Mouse (Mus musculus) MEL-GATA-1-ER (cell line): ENCODE measurements around the gene Dtx3.
"Not testable (repeated sequence)": the region's sequence is repeated elsewhere in the genome, so short reads cannot be mapped to it uniquely, and the experiment has no call there.

Experiments
- DNase-seq: peaks from one replicate; pipeline ENCODE4 v3.0.0-alpha.2; 2012; ENCODE audit warnings: low read depth; ENCODE audit errors: extremely low read depth

The Dtx3 gene

GRCm38 (mm10) chr10:127166771-127167613, 28.5 kb downstream of the Dtx3 start:
- no peak for DNase-seq

DNA sequence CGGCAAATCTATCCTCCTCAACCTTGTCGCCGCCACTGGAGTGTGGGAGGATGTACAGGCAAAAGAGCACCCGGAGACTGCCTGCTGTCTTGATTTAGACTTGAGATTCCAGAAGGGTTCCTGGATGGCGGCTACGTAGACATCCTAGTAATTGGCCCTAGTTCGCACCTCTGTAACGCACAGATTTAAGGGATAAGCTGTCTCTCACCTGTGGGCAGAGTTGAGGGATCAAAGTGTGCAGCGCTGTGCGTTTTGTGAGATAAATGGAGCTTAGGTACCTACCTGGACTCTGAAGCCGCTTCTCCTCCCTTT, 29.2 kb downstream of the Dtx3 start:
- DNase-seq = no peak

DNA sequence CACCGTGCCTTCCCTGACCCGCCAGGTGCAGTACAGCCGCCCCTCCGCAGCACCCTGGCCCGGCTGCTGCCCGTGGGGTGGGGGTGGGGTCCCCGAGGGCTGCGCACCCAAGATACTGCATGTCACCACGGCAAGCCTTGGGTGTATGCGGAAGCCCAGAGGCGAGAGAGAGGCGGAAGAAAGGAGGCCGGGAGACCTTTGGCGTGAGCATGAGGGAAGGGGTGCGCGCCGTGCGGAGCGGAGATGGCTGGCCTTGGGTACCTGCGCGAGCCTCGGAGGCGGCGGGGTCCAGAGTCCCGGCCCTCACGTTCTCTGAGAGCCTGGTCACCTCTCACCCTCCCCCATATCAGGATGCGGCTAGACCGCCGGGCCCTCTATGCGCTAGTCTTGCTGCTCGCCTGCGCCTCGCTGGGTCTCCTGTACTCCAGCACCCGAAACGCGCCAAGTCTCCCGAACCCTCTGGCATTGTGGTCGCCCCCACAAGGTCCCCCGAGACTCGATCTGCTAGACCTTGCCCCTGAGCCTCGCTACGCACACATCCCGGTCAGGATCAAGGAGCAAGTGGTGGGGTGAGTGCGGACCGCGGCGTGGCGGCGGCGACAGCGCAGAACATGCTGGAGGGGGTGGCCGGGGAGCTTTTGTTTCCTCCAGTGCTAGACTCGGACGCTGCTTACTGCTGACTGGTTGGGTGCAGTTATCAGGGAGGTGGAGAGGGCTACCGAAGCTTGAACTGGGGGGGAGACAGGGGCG, 29.7 kb downstream of the Dtx3 start:
- DNase-seq = peak; percentile 69

GRCm38 (mm10) chr10:127165354-127165653, 30.2 kb downstream of the Dtx3 start:
- DNase-seq = no peak

GRCm38 (mm10) chr10:127164631-127165353, 30.7 kb downstream of the Dtx3 start, which contains the start of gene B4galnt1:
TSS of gene B4galnt1 (plus strand) at chr10:127165225.
- DNase-seq = peak; percentile 53

GRCm38 (mm10) chr10:127164190-127164589, 31.3 kb downstream of the Dtx3 start:
- no peak for DNase-seq

DNA sequence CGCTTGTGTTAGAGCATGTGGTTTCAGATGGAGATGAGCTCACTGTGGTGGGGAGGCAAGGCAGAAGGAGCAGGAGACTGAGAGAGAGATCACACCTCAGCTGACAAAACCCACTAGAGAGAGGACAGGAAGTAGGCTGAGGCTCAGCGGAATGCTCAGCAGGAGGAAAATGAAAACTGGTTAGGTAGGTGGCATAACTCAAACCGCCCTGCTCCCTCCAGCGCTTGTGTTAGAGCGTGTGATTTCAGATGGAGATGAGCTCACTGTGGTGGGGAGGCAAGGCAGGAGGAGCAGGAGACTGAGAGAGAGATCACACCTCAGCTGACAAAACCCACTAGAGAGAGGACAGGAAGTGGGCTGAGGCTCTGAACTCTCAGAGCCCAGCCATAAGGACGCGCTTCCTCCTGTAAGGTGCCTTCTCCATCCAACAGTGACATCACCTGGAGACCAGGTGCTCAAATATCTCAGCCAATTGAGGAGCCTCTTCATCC, 32.7 kb downstream of the Dtx3 start:
- DNase-seq = not testable (repeated sequence)

DNA sequence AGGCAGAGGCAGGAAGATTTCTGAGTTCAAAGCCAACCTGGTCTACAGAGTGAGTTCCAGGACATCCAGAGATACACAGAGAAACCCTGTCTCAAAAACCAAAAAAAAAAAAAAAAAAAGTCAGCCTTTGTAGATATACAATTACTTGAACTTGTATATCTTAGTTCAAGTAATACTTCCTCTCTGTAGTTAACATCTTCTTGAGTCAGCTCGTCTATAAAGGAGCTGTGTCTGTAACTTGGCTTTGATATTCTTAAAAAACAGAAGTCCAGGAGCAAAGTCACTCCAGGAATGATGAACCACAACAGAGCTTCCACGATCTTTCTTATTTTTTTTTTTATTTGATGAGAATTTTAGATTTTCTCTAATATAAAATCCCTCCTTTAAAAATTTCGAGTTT, 34.8 kb downstream of the Dtx3 start:
- DNase-seq = peak; percentile 34

DNA sequence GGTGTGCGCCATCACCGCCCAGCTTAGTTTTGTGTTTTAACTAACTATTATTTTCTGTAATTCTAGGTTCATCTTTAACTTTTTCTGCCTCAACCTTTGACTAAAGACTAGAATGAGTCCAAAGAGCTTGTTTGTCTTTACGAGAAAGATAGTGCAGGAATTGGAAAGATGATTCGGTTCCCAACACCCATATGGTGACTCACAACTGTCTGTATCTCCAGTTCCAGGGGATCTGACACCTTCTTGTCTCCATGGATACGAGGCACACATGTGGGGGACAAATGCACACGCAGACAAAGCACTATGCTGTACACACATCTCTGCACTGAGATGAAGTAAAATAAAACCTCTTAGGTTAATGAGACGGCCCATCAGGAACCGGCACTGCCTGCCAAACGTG, 35.4 kb downstream of the Dtx3 start:
- no peak for DNase-seq

- no peak for DNase-seq
Observed at GRCm38 (mm10) chr10:127158471-127158870, 37.1 kb downstream of the Dtx3 start.

- DNase-seq = no peak
Observed at GRCm38 (mm10) chr10:127156511-127156910, 39.0 kb downstream of the Dtx3 start.

DNA sequence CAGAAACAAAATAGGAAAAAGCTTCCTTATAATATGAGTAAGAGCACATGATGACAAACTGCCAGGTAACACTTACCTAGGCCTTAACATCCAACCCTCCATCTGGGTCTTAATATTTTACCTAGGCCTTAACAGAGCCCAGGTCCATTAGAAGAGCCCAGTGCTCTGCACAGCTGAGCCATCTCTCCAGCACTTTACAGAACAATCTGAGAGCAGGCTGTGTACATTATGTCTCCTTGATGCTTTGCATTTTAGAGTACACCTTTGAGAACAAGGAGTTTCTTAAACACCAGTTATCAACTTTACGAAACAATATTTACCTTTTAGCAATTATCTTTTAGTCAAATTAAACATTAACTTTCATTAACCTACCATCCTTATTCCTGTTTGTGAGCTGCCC, 39.4 kb downstream of the Dtx3 start:
- DNase-seq = no peak

GRCm38 (mm10) chr10:127154652-127155051, 40.9 kb downstream of the Dtx3 start:
- DNase-seq = no peak

- no peak for DNase-seq
Observed at GRCm38 (mm10) chr10:127154241-127154640, 41.3 kb downstream of the Dtx3 start.

- no peak for DNase-seq
Observed at GRCm38 (mm10) chr10:127153323-127153722, 42.2 kb downstream of the Dtx3 start.

GRCm38 (mm10) chr10:127152556-127152955, 43.0 kb downstream of the Dtx3 start:
- DNase-seq = not testable (repeated sequence)

DNA sequence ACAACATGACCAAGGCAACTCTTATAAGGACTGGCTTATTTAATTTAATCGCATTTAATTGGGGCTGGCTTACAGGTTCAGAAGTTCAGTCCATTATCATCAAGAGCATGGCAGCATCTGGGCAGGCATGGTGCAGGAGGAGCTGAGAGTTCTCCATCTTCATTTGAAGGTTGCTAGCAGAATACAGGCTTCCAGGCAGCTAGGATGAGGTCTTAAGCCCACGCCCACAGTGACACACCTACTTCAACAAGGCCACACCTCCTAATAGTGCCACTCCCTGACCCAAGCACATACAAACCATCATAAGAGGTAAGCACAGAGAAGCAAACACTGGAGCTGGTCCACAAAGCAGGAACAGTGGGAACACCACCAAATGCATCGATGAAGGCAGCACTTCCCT, 44.3 kb downstream of the Dtx3 start:
- not testable (repeated sequence) for DNase-seq

- DNase-seq = no peak
Observed at GRCm38 (mm10) chr10:127150471-127150872, 45.1 kb downstream of the Dtx3 start.

GRCm38 (mm10) chr10:127147135-127147534, 48.4 kb downstream of the Dtx3 start:
- DNase-seq = no peak

DNA sequence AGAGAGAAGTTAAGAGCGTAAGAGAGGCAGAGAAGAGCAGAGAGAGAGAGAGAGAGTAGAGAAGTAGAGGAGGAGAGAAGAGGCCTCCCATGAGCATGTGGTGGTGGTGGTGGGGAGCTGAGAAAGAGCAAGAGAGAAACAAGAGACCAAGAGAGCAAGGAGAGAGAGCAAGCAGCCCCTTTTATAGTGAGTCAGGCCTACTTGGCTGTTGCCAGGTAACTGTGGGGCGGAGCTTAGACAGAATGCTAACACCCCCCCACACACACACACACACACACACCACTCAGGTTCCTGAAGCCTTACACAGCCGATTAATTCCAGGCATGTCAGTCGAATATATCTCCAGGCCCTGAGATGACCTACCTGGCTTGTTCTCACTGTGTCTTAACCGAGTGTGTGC, 50.2 kb downstream of the Dtx3 start:
- no peak for DNase-seq

- DNase-seq = no peak
Observed at GRCm38 (mm10) chr10:127144536-127144935, 51.0 kb downstream of the Dtx3 start.

DNA sequence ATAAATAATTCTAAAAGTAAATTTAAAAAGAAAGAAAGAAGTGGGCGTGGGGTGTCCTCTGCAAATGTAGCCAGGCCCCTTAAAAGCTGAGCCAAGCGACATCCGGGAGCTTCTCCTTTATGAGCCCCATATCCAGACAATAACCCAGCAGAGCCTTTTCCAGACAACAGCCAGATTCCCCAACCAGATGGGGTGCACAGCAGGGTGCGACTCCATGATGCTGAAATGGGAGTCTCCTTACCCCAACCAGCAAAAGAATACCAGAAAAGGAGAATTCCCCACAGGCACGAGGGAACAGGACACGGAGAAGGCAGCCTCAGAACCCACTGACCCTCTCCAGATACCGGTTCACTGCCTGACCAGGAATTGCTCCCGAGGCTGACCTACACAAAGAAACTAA, 52.3 kb downstream of the Dtx3 start:
- no peak for DNase-seq
